Mouse (Mus musculus) liver, adult 2 months (tissue): ENCODE measurements at regions not wholly inside any gene's neighbourhood (a gene's known extent, or its start where the extent isn't known, plus 50 kb on each side); places are given as distances from the start of the nearest gene placed in this dataset.
"Not testable (repeated sequence)": the region's sequence is repeated elsewhere in the genome, so short reads cannot be mapped to it uniquely, and the experiment has no call there.

ENCODE experiments used
- DNase-seq: peaks from one replicate; pipeline ENCODE4 v3.0.0-alpha.2; 2011; ENCODE audit warnings: low read depth, low spot score; ENCODE audit errors: extremely low read depth
- H3K27ac ChIP-seq: fragments of 200-500 bp; replicated peaks from 2 replicates; pipeline ENCODE4 v1.5.1; 2012; ENCODE audit warnings: low read depth, mild to moderate bottlenecking, control low read depth, inconsistent platforms, low read length; ENCODE audit not compliant: insufficient read depth
- H3K27me3 ChIP-seq: fragments of 200-500 bp; 2 replicates; pipeline ENCODE4 v1.6.1; 2012; ENCODE audit warnings: mild to moderate bottlenecking, moderate library complexity, low read length, inconsistent platforms; ENCODE audit not compliant: control insufficient read depth, insufficient read depth
- H3K36me3 ChIP-seq: fragments of 200-500 bp; 2 replicates; pipeline ENCODE4 v1.6.1; 2012; ENCODE audit warnings: low read length, inconsistent platforms; ENCODE audit not compliant: control insufficient read depth, insufficient read depth
- H3K4me1 ChIP-seq: fragments of 200-500 bp; 2 replicates; pipeline ENCODE4 v1.6.1; 2011; ENCODE audit warnings: low read length; ENCODE audit not compliant: control insufficient read depth, insufficient read depth
- H3K4me3 ChIP-seq: fragments of 200-500 bp; 2 replicates; pipeline ENCODE4 v1.5.1; 2011; ENCODE audit warnings: low read depth, mild to moderate bottlenecking, control low read depth, low read length, moderate library complexity; ENCODE audit not compliant: insufficient read depth
- H3K79me2 ChIP-seq: fragments of 200-500 bp; 2 replicates; pipeline ENCODE4 v1.6.1; 2012; ENCODE audit warnings: inconsistent platforms, mild to moderate bottlenecking, low read length, moderate library complexity; ENCODE audit not compliant: control insufficient read depth, insufficient read depth
- H3K9ac ChIP-seq: fragments of 200-500 bp; 2 replicates; pipeline ENCODE4 v1.6.1; 2012; ENCODE audit warnings: low read depth, mild to moderate bottlenecking, control low read depth, inconsistent platforms, low read length
- CTCF ChIP-seq: fragments of 200-500 bp; IDR thresholded peaks from 2 replicates; pipeline ENCODE4 v1.5.1; 2011; ENCODE audit warnings: low read depth, low read length, control low read depth
- POLR2A ChIP-seq: fragments of 200-500 bp; IDR thresholded peaks from 2 replicates; pipeline ENCODE4 v1.6.1; 2011; ENCODE audit warnings: low read length, control low read depth; ENCODE audit not compliant: insufficient read depth; ENCODE audit errors: extremely low read depth
- WGBS: fragments of 180-500 bp; shearing (Covaris S2); methylation state at CpG from one replicate; pipeline ENCODE4 v1.1.7; 2018; 5-methylcytosine and 5-hydroxymethylcytosine counted together

DNA sequence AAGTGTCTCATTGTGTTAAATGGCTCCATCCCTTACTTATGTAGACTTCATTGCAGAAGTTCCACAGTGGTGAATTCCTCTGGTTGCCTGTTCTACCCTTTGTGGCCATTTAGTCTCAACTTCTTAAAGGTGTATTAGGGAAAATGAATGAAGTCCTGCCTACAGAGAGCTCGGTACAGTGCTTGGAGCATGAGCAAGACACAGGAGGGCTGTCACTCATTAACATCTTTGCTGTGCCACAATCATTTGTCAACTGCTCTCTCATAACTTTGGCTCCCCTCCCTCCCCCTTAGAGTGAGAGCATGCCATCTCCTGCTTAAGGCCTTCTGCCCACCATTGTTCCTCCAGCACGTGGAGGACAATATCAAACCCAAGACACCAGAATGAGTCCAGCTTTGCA, 90.5 kb upstream of the Vav3 start:
- DNase-seq: no peak
- Histone ChIP-seq H3K27me3 (no peaks in the 10 kb centered on the region), H3K9ac (no peak overlapping the region), H3K4me3 (no peak overlapping the region), H3K36me3 (no peaks in the 10 kb centered on the region), H3K27ac (no peak overlapping the region), H3K79me2 (no peaks in the 10 kb centered on the region), H3K4me1 (0 out of 2 replicates have a peak, but pooled peaks cover 4% of the 10 kb centered on the region)
- 85% methylated on average over 2 of the region's 2 CpGs for WGBS
- TF ChIP-seq CTCF: no peak
- no peak for TF ChIP-seq POLR2A

DNA sequence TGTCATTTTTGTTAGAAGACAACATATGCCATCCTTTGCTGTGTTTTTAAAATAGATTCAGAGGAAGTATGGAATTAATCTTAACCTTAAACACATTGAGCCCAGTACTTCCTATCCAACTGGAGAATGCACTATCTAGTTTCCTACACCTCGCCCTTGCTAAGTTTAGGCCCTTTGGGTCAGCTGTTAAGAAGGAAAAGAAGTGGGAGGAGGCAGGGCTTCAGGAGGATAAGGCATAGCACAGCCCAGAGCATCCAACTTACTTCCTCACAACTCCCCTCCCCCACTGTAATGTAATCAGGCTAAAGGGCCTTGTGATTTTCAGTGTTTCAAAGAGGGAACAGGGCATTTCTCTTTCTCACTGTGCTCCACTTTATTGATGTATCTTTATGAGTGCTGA, 88.7 kb upstream of the Vav3 start:
- Histone ChIP-seq H3K4me3 (no peak overlapping the region), H3K9ac (no peak overlapping the region), H3K27ac (no peak overlapping the region), H3K79me2 (no peaks in the 10 kb centered on the region), H3K27me3 (no peaks in the 10 kb centered on the region), H3K4me1 (0 out of 2 replicates have a peak, but pooled peaks cover 4% of the 10 kb centered on the region), H3K36me3 (no peaks in the 10 kb centered on the region)
- WGBS: 56% methylated on average over 1 of the region's 1 CpGs
- TF ChIP-seq CTCF: no peak
- TF ChIP-seq POLR2A: no peak
- peak; percentile 28 for DNase-seq

- Histone ChIP-seq H3K79me2 (no peaks in the 10 kb centered on the region), H3K4me3 (no peak overlapping the region), H3K36me3 (no peaks in the 10 kb centered on the region), H3K4me1 (0 out of 2 replicates have a peak, but pooled peaks cover 4% of the 10 kb centered on the region), H3K9ac (no peak overlapping the region), H3K27me3 (no peaks in the 10 kb centered on the region), H3K27ac (no peak overlapping the region)
- 80% methylated on average over 9 of the region's 9 CpGs for WGBS
- no peak for TF ChIP-seq POLR2A
- no peak for TF ChIP-seq CTCF
- DNase-seq: peak; percentile 10
Observed at GRCm38 (mm10) chr3:109254001-109254630, 86.3 kb upstream of the Vav3 start.

DNA sequence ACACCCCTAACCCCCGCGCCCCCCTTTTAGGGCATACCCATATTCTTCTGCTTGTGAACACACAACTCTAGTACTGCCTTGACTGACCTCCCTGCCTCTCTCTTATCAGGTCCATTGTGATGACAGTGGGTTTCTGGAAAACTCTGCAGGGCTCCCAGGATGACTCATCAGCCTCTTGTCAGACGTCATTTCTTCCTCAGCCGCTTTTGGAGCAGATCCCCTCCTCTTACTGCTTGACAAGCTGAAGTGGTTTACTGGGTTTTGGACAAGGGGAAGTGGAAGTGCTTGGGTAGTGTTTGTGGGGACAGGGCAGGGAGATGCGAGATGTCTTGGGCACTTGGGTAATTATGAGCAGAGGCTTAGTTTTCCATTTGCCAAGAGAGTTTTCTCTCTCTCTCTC, 85.5 kb upstream of the Vav3 start:
- no peaks in the 10 kb centered on the region for H3K36me3 ChIP-seq
- no peaks in the 10 kb centered on the region for H3K27me3 ChIP-seq
- no peak for TF ChIP-seq CTCF
- TF ChIP-seq POLR2A: no peak
- DNase-seq: peak; percentile 50
- 0 out of 2 replicates have a peak, but pooled peaks cover 2% of the 10 kb centered on the region for H3K4me1 ChIP-seq
- H3K79me2 ChIP-seq: no peaks in the 10 kb centered on the region
- WGBS: 74% methylated on average over 5 of the region's 5 CpGs
- H3K27ac ChIP-seq: no peak overlapping the region
- H3K4me3 ChIP-seq: no peak overlapping the region
- H3K9ac ChIP-seq: no peak overlapping the region

DNA sequence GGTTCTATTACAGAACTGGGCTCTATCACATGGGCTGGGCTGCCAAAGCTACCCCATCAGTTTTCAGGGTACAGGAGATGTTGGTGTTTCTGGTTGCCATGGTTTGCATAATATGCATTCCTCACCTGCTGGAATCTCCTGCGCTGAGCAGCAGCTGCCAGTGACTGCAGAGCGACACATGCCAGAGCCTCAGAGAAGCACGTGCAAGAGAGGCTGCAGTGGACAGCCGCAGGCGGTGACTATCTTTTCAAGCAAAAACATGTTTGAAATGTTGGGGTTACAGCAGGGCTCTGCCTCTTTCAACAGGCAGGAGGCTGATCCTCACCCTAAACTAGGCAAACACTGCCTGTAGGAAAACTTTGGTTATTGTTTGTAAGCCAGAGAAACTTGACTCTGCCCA, 83.7 kb upstream of the Vav3 start:
- DNase-seq: no peak
- H3K36me3 ChIP-seq: no peaks in the 10 kb centered on the region
- H3K4me1 ChIP-seq: 0 out of 2 replicates have a peak, but pooled peaks cover 2% of the 10 kb centered on the region
- WGBS: 79% methylated on average over 5 of the region's 5 CpGs
- no peak overlapping the region for H3K9ac ChIP-seq
- no peaks in the 10 kb centered on the region for H3K27me3 ChIP-seq
- no peaks in the 10 kb centered on the region for H3K79me2 ChIP-seq
- no peak overlapping the region for H3K27ac ChIP-seq
- no peak overlapping the region for H3K4me3 ChIP-seq
- TF ChIP-seq POLR2A: no peak
- no peak for TF ChIP-seq CTCF

GRCm38 (mm10) chr3:109266947-109267346, 73.5 kb upstream of the Vav3 start:
- H3K9ac ChIP-seq, H3K79me2 ChIP-seq, H3K27ac ChIP-seq, H3K4me3 ChIP-seq, H3K27me3 ChIP-seq, H3K36me3 ChIP-seq, H3K4me1 ChIP-seq: not testable (repeated sequence)
- DNase-seq: peak; percentile 8
- WGBS: 64% methylated on average over 8 of the region's 8 CpGs
